Mouse (Mus musculus) right cerebral cortex, postnatal 10 days (tissue): Measurements from ENCODE around the gene Atp5b.
"Not testable (repeated sequence)": the region's sequence is repeated elsewhere in the genome, so short reads cannot be mapped to it uniquely, and the experiment has no call there.

Source experiments
- DNase-seq, 2 experiments: peaks; one replicate each; pipeline ENCODE4 v3.0.0; 2021; ENCODE audit warnings: low spot score in 2 of 2

Atp5b gene

GRCm38 (mm10) chr10:128069201-128069600 is 13.9 kb upstream of the Atp5b start:
- DNase-seq, result no peak

GRCm38 (mm10) chr10:128070432-128070831 is 12.6 kb upstream of the Atp5b start:
- DNase-seq, result not testable (repeated sequence)

- DNase-seq, result not testable (repeated sequence)
Measured at GRCm38 (mm10) chr10:128078269-128078668, 4.8 kb upstream of the Atp5b start.

- DNase-seq, result no peak
Measured at GRCm38 (mm10) chr10:128080496-128080895, 2.6 kb upstream of the Atp5b start.

GRCm38 (mm10) chr10:128081807-128082476 is 1.1 kb upstream of the Atp5b start:
- DNase-seq, result no peak

- no peak for DNase-seq
Measured at GRCm38 (mm10) chr10:128082477-128082808, 630 bp upstream of the Atp5b start.

GRCm38 (mm10) chr10:128083688-128084087 is 615 bp downstream of the Atp5b start:
- peak; percentile 41 to 42 for DNase-seq

GRCm38 (mm10) chr10:128084160-128084559 is 1.1 kb downstream of the Atp5b start:
- no peak for DNase-seq

- no peak for DNase-seq
Measured at GRCm38 (mm10) chr10:128086391-128086790, 3.3 kb downstream of the Atp5b start.

GRCm38 (mm10) chr10:128087216-128087615 is 4.1 kb downstream of the Atp5b start:
- DNase-seq, result not testable (repeated sequence)

GRCm38 (mm10) chr10:128088181-128088580 is 5.1 kb downstream of the Atp5b start:
- no peak for DNase-seq

- DNase-seq, result no peak
Measured at GRCm38 (mm10) chr10:128089842-128090241, 6.8 kb downstream of the Atp5b start.

- peak; percentile 90 to 91 for DNase-seq
Measured at GRCm38 (mm10) chr10:128090651-128091563, 7.8 kb downstream of the Atp5b start.

GRCm38 (mm10) chr10:128091564-128092505 is 8.8 kb downstream of the Atp5b start, which contains the start of gene Baz2a:
Gene Baz2a (plus strand): TSS chr10:128091577.
- DNase-seq, result peak; percentile 42 to 58

- peak; percentile 84 to 85 for DNase-seq
Measured at GRCm38 (mm10) chr10:128092506-128093495, 9.7 kb downstream of the Atp5b start.

GRCm38 (mm10) chr10:128093496-128094294 is 10.6 kb downstream of the Atp5b start:
- DNase-seq, result peak; percentile 35 to 47

- DNase-seq, result peak; percentile 77 to 79
Measured at GRCm38 (mm10) chr10:128094340-128094968, 11.4 kb downstream of the Atp5b start.

GRCm38 (mm10) chr10:128095003-128095636 is 12.0 kb downstream of the Atp5b start:
- no peak for DNase-seq

- DNase-seq, result no peak
Measured at GRCm38 (mm10) chr10:128096313-128096692, 13.2 kb downstream of the Atp5b start.
